Mouse (Mus musculus) central nervous system, embryonic 11.5 days (tissue): Measurements from ENCODE around the gene Gm28510. TPM values are rescaled to one million over a fixed set of nuclear protein-coding genes. Genes with fewer than 3 reads are reported as not detected.

Source experiments
- polyA plus RNA-seq: library from polyadenylated mRNA; depleted of rRNA; stranded (reverse); fragments of >200 nt; gene quantifications from 2 replicates; pipeline ENCODE4 v1.2.3, GENCODE M21; 2012; rRNA removed

Gm28510 gene
- not detected in 2 replicates for polyA plus RNA-seq

DNA sequence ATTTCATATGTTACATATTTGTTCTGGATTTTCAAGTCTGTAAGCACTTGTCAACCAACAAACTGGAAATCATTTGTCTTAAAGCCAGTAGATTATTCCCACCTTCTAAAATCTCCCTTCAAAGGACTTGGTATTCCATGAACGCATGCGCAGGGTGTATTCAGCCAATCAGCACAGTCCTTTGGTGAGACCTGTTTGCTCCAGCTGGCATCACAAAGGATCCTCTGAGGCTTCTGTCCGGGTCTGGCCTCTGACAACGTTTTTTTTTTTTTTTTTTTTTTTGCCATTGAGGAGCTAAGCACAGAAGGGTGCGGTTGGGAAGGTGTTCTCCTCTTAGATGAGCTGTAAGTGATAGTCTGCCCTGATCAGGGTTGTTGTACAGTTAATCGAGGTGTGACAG, at the start of gene Gm28510:
Gm28510 (plus strand) TSS at position 301 of the 400 bp plus-strand sequence.

Other genes with a start within 250 kb of the Gm28510 start
- not detected in 2 replicates for gene Gm20834, start 88.1 kb upstream of the Gm28510 start, polyA plus RNA-seq
- gene Gm20737, start 123.3 kb downstream of the Gm28510 start, polyA plus RNA-seq: not detected in 2 replicates
- not detected in 2 replicates for gene Gm21775, start 140.7 kb downstream of the Gm28510 start, polyA plus RNA-seq
- not detected in 2 replicates for gene Gm21900, start 203.6 kb downstream of the Gm28510 start, polyA plus RNA-seq